Mouse (Mus musculus): ENCODE measurements around the gene Creb5.

DNA sequence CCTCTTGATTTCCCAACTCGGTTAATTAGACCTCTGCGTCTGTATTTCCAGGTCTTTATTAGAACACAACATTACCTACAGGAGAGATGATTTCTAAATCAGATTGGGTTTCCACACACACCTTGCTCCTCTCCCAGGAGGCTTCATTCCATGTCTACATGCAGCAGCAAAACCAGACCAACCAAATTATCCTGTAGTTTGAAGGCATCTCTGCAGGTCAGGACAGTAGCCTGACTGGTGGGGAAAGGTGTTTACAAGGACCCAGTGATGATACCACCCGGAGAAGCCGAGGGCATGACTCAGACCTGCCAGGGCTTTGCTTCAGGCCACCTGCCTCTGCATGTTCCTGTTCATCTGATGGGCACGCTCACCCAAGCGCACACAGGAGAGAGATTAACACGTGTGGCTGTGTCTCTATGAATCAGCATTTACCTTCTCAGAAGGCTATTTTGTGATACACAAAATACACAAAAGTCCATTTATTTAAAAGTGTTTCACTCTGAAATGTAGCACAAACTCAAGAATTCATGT is 355.8 kb downstream of the Creb5 start:
- no peak for TF ChIP-seq POLR2A (IDR thresholded peaks at IDR 0.05; ENCODE audit: borderline replicate concordance, insufficient read depth, low read length)
- TF ChIP-seq CTCF (IDR thresholded peaks at IDR 0.05; ENCODE audit: borderline replicate concordance, insufficient read depth, low read depth, low read length): no peak

Data from cerebellum, adult 2 months (tissue).